Mouse (Mus musculus): ENCODE measurements around the gene Cops3. TPM values are rescaled to one million over a fixed set of nuclear protein-coding genes. Genes with fewer than 3 reads are reported as not detected.
A peak's percentile ranks its signal among the peaks of the same experiment; 100 is the strongest.

The Cops3 gene
- total RNA-seq, 2 experiments from 2014 or later = 72.1 to 76.4 TPM

DNA sequence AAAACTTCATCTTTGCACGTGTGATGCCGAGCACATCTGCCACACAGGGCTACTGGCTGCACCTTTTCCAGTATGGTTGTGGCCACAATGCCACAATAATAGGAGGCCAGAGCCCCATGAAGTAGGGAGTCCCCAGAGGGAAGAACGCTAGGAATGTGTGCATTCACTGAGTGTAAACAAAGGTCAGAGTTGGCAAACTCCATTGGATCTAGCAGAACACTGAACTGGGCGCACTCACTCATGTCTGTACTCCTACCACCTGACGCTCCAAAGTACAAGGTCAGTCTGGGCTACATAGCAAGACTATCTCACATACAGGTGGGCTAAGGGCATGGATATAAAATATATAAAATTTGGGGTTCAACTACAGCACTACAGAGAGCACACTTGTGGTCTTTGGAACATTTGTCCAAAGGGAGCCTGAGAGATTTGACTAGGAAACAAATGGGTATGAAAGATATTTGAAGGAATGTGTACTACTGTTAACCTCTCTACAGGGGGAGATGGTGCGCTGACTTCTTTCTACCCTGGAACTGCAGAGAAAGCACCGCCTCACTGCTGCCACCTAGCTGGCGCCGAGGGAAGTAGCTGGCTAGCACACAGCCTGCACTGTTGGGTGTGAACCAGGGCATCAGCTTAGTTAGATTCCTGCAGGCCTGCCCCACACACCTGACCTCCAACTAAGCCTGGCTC, 61.3 kb downstream of the Cops3 start:
- peak; percentile 83 to 86 for DNase-seq (ENCODE audit: low spot score in 2 of 2)

DNA sequence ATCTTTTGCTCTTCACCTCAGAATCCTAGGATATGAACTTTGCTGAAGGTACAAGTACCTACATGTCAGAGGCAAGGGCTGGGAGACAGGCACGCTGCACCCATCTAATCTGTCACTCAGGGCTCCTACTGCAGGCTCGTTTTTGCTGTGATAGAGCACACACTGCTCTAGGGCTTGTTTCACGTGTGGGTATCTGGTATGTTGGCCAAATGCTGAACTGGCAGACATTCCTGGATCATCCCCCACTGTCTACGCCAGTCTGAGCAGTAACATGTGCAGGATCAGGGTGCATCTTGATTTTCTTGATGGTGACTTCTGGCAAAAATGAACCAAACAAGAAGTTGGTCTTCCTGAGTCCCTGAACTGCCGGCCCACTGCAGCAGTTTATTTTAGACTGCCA, 62.4 kb downstream of the Cops3 start:
- peak in 1 of 2 experiments; percentile 43 for DNase-seq (ENCODE audit: low spot score in 2 of 2)

DNA sequence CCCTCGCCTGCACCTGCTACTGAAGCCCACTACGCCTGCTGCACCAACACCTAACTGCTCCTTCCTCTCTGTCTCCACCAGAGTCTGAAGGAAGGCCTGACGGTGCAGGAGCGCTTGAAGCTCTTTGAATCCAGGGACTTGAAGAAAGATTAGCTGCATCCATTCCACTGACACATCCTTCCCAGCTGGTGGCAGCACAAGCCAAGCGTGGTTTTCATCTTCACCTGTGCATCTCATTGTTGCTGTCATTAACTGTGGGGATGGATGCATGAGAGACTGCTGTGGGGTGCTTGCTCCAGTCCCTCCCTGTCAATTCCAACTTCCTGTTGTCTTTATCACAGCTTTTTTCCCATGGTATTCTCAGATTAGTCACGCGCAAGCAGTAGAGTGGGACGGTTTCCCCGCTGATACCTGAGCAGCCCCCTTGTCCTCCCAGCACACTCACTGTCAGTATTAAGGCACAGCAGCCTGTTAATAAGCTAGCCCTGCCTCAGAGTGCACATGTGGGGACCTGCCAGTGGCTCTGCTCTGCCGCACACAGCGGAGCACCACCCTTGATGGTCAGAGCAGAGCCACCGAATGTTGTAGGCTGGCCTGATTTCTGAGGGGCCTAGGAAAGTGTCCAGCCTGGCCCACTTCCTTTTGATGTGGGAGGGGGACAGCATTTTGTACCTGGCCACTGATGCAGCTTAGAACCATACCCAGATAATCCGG, 64.0 kb downstream of the Cops3 start:
- no peak for DNase-seq (ENCODE audit: low spot score in 2 of 2)

DNA sequence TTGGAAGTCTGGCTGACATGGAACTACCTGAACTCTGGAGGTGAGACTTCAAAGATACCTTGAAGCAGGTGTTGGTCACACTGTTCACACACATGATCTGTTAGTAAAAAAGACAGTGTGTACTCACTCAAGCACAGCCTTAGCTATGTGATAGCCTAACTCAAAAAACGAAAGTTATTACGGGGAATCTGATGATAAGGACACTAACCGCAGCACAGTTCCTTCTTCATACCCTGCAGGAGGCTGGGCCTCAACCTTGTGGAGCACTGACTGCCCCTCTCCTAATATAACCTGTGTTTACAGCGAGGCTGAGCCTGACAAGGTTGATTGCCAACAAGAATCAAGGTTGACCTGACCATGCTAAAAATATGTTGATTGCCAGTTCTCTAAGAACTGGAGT, 65.1 kb downstream of the Cops3 start:
- DNase-seq (ENCODE audit: low spot score in 2 of 2) = no peak

DNA sequence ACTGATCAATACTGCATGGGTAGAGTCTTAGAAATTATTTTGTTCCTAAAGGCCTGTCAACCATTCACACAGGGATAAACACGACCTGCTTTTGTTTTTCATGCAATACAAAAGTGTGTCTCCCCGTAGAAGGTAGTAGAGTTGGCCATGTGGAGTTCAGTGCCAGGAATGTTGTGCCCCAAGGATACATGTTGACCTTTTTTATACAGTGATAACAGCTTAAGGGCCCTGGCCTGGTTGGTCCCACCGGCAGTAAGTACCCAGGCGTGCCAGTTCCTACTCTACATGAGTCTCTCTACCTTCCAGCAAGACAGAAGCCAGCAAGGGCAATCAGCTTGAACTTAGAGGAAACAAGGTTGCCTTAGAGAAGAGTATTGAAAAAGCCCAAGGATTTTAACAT, 66.7 kb downstream of the Cops3 start:
- DNase-seq (ENCODE audit: low spot score in 2 of 2) = no peak

DNA sequence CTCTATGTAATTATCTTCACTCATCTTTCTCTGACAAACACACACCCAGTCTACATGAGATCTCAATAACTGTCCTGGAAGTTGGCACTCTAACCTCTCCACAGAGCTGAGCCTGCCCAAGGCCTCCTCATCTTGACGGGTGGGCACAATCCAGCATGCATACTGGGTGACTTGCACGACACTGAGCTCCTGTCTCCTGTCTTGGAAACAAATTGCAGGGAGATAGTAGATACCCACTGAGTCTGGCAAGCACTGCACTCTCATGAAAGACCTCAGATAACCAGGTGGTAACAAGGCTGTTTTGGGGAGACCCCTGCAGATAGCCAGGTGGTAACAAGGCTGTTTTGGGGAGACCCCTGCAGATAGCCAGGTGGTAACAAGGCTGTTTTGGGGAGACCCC, 67.3 kb downstream of the Cops3 start:
- DNase-seq (ENCODE audit: low spot score in 2 of 2) = no peak

DNA sequence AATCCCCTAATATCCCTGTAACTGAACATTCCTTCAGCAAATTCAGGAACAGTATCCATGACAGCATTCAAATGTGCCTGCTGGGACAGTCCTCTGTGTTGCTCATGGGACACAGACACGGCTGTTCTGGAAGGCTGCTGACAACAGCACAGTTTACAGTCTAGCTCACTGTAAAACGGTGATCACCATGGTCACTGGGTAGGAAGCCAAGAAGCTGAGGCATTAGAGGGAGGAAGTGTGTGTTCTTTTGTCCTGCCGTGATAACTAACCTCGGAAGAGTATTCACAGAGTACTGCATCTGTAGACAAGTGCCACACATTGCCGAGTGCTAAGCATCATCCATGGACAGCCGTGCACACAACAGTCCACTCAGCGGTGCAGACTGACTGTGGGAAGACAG, 68.9 kb downstream of the Cops3 start:
- DNase-seq (ENCODE audit: low spot score in 2 of 2) = no peak

DNA sequence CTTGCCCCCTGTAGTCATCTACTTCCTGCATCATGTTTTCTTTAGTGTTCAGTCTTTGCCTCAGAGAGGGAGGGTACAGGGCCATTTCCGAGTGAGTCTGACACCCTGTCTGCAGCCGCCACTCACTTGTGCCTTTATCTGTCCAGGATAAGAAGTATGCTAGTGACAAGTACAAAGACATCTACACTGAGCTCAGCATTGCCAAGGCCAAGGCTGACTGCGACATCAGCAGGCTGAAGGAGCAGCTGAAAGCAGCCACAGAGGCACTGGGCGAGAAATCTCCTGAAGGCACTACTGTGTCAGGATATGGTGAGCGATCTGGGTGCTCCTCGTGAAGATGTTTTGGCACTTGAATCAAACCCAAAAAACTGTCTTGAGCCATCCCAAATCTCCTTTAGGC, 69.9 kb downstream of the Cops3 start:
- DNase-seq (ENCODE audit: low spot score in 2 of 2) = no peak

DNA sequence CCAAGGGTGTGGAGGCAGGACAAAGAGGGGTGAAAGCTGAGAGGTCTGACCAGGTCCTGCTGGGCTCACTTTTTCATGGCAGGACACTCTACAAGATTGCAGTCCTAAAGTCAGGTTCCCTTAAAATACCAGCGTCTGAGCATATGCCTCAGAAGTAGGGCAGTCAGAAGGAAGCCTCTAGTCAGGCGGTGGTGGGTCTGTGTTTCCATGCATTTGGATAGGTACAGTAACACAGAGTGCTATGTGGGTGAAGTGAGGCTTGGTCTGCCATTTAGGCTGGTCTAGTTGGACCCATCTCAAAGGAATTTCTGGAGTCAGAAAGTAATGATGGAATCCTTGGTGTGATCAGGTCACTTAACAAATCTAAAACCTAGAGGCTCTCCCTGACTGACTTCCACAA, 70.3 kb downstream of the Cops3 start:
- DNase-seq (ENCODE audit: low spot score in 2 of 2) = no peak

Other genes with a start within 250 kb of the Cops3 start
- not detected for gene Olfr223, start 246.5 kb downstream of the Cops3 start, total RNA-seq (2021)
- gene Mprip, start 178.5 kb downstream of the Cops3 start, total RNA-seq (2021) = 100 to 1,000 TPM; 240 to 256 TPM
- gene Pld6, start 52.2 kb downstream of the Cops3 start, total RNA-seq (2021) = under 1 TPM; 0.66 to 0.96 TPM
- gene Flcn, start 29.8 kb downstream of the Cops3 start, total RNA-seq (2021) = 10 to 100 TPM; 30.8 to 33.2 TPM
- 10 to 100 TPM; 50.3 to 53.9 TPM for gene Nt5m, start 391 bp downstream of the Cops3 start, total RNA-seq (2021)
- 10 to 100 TPM; 25.0 to 28.3 TPM for gene Med9, start 108.4 kb upstream of the Cops3 start, total RNA-seq (2021)
- 10 to 100 TPM; 12.2 to 14.2 TPM for gene Rasd1, start 125.1 kb upstream of the Cops3 start, total RNA-seq (2021)
- gene Pemt, start 206.7 kb upstream of the Cops3 start, total RNA-seq (2021) = 1 to 10 TPM; 6.5 to 7.1 TPM